Mouse (Mus musculus) C2C12 (cell line): ENCODE measurements around the gene Nat10.

Source experiments
- CTCF ChIP-seq: IDR thresholded peaks from one replicate; pipeline ENCODE4 v1.5.1; 2011; ENCODE audit not compliant: control insufficient read depth, insufficient read depth, insufficient read length
- MAX ChIP-seq: IDR thresholded peaks from one replicate; pipeline ENCODE4 v1.6.1; 2011; ENCODE audit warnings: mild to moderate bottlenecking, control low read depth
- MYOG ChIP-seq: IDR thresholded peaks from one replicate; pipeline ENCODE4 v1.6.1; 2011; ENCODE audit not compliant: control insufficient read depth, insufficient read length; ENCODE audit errors: extremely low read depth

GRCm38 (mm10) chr2:103673609-103674008 lies 87.5 kb downstream of the Nat10 start:
- TF ChIP-seq CTCF, result no peak
- TF ChIP-seq MAX, result no peak
- TF ChIP-seq MYOG, result no peak
